Comparison of ENCODE assay signal across 15 mouse cellular contexts in genomic region chr13:94130394-94130793, GRCm38 (mm10).
DNase-seq lines count a peak whose midpoint lies in the region; ATAC-seq and TF ChIP-seq lines count a peak whose summit lies in the region.
"Had no signal": no experiment of that assay in that cellular context is flagged by ENCODE, and none has a peak within 500 bp of the region (broad histone marks: within the 10 kb centered on the region; RNA-seq: fewer than 3 reads in every experiment).

No protein-coding gene starts in this region.

- no peak for TF ChIP-seq EP300 in stomach, postnatal 0 days (optimal IDR thresholded peaks at IDR 0.05)

- TF ChIP-seq CTCF in gastrocnemius, adult 2 months (IDR thresholded peaks at IDR 0.05), result no peak
- no peak for TF ChIP-seq CTCF in stomach, postnatal 0 days (IDR thresholded peaks at IDR 0.05; ENCODE audit: low read depth)

- no peak overlapping the region for H3K4me2 ChIP-seq in kidney, embryonic 14.5 days (replicated peaks; ENCODE audit: low read depth, low read length)
- no peak overlapping the region for H3K4me2 ChIP-seq in stomach, embryonic 16.5 days (ENCODE audit: low read depth, low read length)
- H3K4me2 ChIP-seq in stomach, postnatal 0 days (replicated peaks; ENCODE audit: low read depth), result no peak overlapping the region
- H3K4me2 ChIP-seq: forebrain, embryonic 13.5 days; midbrain, embryonic 15.5 days had no signal

- intact Hi-C loops in gastrocnemius, adult 2 months (cut with DNase I), result no loop called here

- 79% methylated on average over 7 of the region's 7 CpGs for WGBS in kidney, embryonic 14.5 days
- WGBS in stomach, embryonic 16.5 days, result 66% methylated on average over 7 of the region's 7 CpGs
- WGBS in stomach, postnatal 0 days, result 70% methylated on average over 7 of the region's 7 CpGs

- no peak overlapping the region for H3K4me3 ChIP-seq in gastrocnemius, adult 2 months
- no peak overlapping the region for H3K4me3 ChIP-seq in kidney, embryonic 14.5 days (ENCODE audit: low read length)
- H3K4me3 ChIP-seq in stomach, embryonic 16.5 days (replicated peaks; ENCODE audit: low read length), result no peak overlapping the region
- no peak overlapping the region for H3K4me3 ChIP-seq in stomach, postnatal 0 days (ENCODE audit: low read depth, low read length)
- H3K4me3 ChIP-seq: forebrain, embryonic 13.5 days; midbrain, embryonic 15.5 days had no signal

- no peak for DNase-seq in gastrocnemius, adult 2 months
- no peak for DNase-seq in gastrocnemius, postnatal 10 days
- DNase-seq in kidney, adult 9 months, result no peak
- no peak for DNase-seq in stomach, postnatal 0 days (ENCODE audit: low spot score)
- no peak for DNase-seq in T-cell, adult 2 months (ENCODE audit: low spot score)
- no peak for DNase-seq in right cerebral cortex, postnatal 25 days
- DNase-seq: cerebellum, postnatal 36 days; layer of hippocampus, adult 9-11 months; lung, adult 2 months; thymus, postnatal 36 days had no signal

- H3K36me3 ChIP-seq in kidney, embryonic 14.5 days (ENCODE audit: control insufficient read depth, insufficient read depth, low read length), result peaks cover 11% of the 10 kb centered on the region; the same call in 1 of the 2 replicates
- no peaks in the 10 kb centered on the region for H3K36me3 ChIP-seq in stomach, embryonic 16.5 days (ENCODE audit: control insufficient read depth, insufficient read depth, low read length)
- no peaks in the 10 kb centered on the region for H3K36me3 ChIP-seq in stomach, postnatal 0 days (ENCODE audit: control insufficient read depth, insufficient read depth, low read length)
- H3K36me3 ChIP-seq: midbrain, embryonic 15.5 days had no signal

- no peak for ATAC-seq in kidney, embryonic 14.5 days (ENCODE audit: low FRiP score, low TSS enrichment)
- no peak for ATAC-seq in stomach, embryonic 16.5 days (ENCODE audit: insufficient read depth, low FRiP score)
- ATAC-seq in stomach, postnatal 0 days (ENCODE audit: low FRiP score, low TSS enrichment), result no peak
- ATAC-seq: activated CD4-positive, CD25-positive, alpha-beta regulatory T cell, adult 4 months; forebrain, embryonic 13.5 days; midbrain, embryonic 15.5 days had no signal

- no peaks in the 10 kb centered on the region for H3K27me3 ChIP-seq in kidney, embryonic 14.5 days (ENCODE audit: control insufficient read depth, insufficient read depth, low read length)
- no peaks in the 10 kb centered on the region for H3K27me3 ChIP-seq in stomach, embryonic 16.5 days (ENCODE audit: control insufficient read depth, insufficient read depth, low read length)
- no peaks in the 10 kb centered on the region for H3K27me3 ChIP-seq in stomach, postnatal 0 days (ENCODE audit: control insufficient read depth, insufficient read depth, low read length)
- H3K27me3 ChIP-seq: forebrain, embryonic 13.5 days; midbrain, embryonic 15.5 days had no signal

- H3K4me1 ChIP-seq in kidney, embryonic 14.5 days (ENCODE audit: control insufficient read depth, insufficient read depth, low read length), result peaks cover 38% of the 10 kb centered on the region
- peaks cover 12% of the 10 kb centered on the region for H3K4me1 ChIP-seq in stomach, embryonic 16.5 days (ENCODE audit: control insufficient read depth, insufficient read depth, low read length)
- H3K4me1 ChIP-seq in stomach, postnatal 0 days (replicated peaks; ENCODE audit: control insufficient read depth, insufficient read depth), result no peaks in the 10 kb centered on the region; the same call in 1 of the 2 replicates
- H3K4me1 ChIP-seq: midbrain, embryonic 15.5 days had no signal

- no peak overlapping the region for H3K9ac ChIP-seq in kidney, embryonic 14.5 days (ENCODE audit: low read depth, low read length)
- no peak overlapping the region for H3K9ac ChIP-seq in stomach, embryonic 16.5 days (ENCODE audit: low read length)
- H3K9ac ChIP-seq in stomach, postnatal 0 days (ENCODE audit: low read length), result no peak overlapping the region
- H3K9ac ChIP-seq: forebrain, embryonic 13.5 days; midbrain, embryonic 15.5 days had no signal

- H3K9me3 ChIP-seq in kidney, embryonic 14.5 days (ENCODE audit: control insufficient read depth, low read length), result no peaks in the 10 kb centered on the region
- H3K9me3 ChIP-seq in stomach, embryonic 16.5 days (replicated peaks; ENCODE audit: control insufficient read depth, low read length), result no peaks in the 10 kb centered on the region
- H3K9me3 ChIP-seq in stomach, postnatal 0 days (ENCODE audit: control insufficient read depth, low read length), result no peaks in the 10 kb centered on the region
- H3K9me3 ChIP-seq: forebrain, embryonic 13.5 days; midbrain, embryonic 15.5 days had no signal

- H3K27ac ChIP-seq in gastrocnemius, adult 2 months, result peak overlapping the region; percentile 35; the same call in 1 of the 2 replicates
- 0 out of 2 replicates have a peak overlapping the region, but pooled peaks have one; percentile 24 for H3K27ac ChIP-seq in kidney, embryonic 14.5 days (ENCODE audit: low read depth, low read length)
- H3K27ac ChIP-seq in stomach, embryonic 16.5 days (ENCODE audit: low read length), result 0 out of 2 replicates have a peak overlapping the region, but pooled peaks have one; percentile 30
- no peak overlapping the region for H3K27ac ChIP-seq in stomach, postnatal 0 days (replicated peaks)
- H3K27ac ChIP-seq: forebrain, embryonic 13.5 days; midbrain, embryonic 15.5 days had no signal
